Mouse (Mus musculus): ENCODE results near the gene Casc3. TPM values are rescaled to one million over a fixed set of nuclear protein-coding genes. Genes with fewer than 3 reads are reported as not detected.

Casc3 gene
- polyA plus RNA-seq, 1 experiment = 22.1 TPM

- H3ac ChIP-seq (ENCODE audit: control insufficient read depth, insufficient read length) = no peak overlapping the region
- H3K27me3 ChIP-seq (ENCODE audit: control insufficient read depth, insufficient read depth, insufficient read length) = no peaks in the 10 kb centered on the region
- no peak for TF ChIP-seq TCF3 (IDR thresholded peaks at IDR 0.05; ENCODE audit: insufficient read length, low read depth)
- no peak for TF ChIP-seq MAX (IDR thresholded peaks at IDR 0.05; ENCODE audit: low read depth)
- TF ChIP-seq POLR2A (IDR thresholded peaks at IDR 0.05; ENCODE audit: insufficient read length, low read depth) = peak; percentile 32
- no peak for TF ChIP-seq E2F4 (IDR thresholded peaks at IDR 0.05; ENCODE audit: insufficient read depth)
- TF ChIP-seq CEBPB (IDR thresholded peaks at IDR 0.05; ENCODE audit: insufficient read depth, poor library complexity, severe bottlenecking) = no peak
- no peak for TF ChIP-seq MYOD1 (IDR thresholded peaks at IDR 0.05; ENCODE audit: control insufficient read depth in 1 of 3, insufficient read length in 2 of 3, low read depth in 2 of 3)
- TF ChIP-seq TCF12 (IDR thresholded peaks at IDR 0.05; ENCODE audit: insufficient read depth, poor library complexity, severe bottlenecking) = no peak
- TF ChIP-seq REST (IDR thresholded peaks at IDR 0.05; ENCODE audit: insufficient read depth, insufficient read length) = no peak
- no peak for TF ChIP-seq USF1 (IDR thresholded peaks at IDR 0.05; ENCODE audit: low read depth)
- no peak for TF ChIP-seq MYOG (IDR thresholded peaks at IDR 0.05; ENCODE audit: control insufficient read depth in 1 of 3, insufficient read depth in 1 of 3, insufficient read length in 2 of 3, low read depth in 2 of 3)
- peak; percentile 75 for TF ChIP-seq POLR2AphosphoS2 (IDR thresholded peaks at IDR 0.05; ENCODE audit: insufficient read length, low read depth)
- no peak for TF ChIP-seq SRF (IDR thresholded peaks at IDR 0.05; ENCODE audit: control insufficient read depth, insufficient read length, low read depth)
- H3K36me3 ChIP-seq (ENCODE audit: control insufficient read depth, insufficient read depth) = peaks cover 30% of the 10 kb centered on the region
- peaks cover 18% of the 10 kb centered on the region for H3K79me2 ChIP-seq (ENCODE audit: control insufficient read depth, insufficient read depth)
- no peak overlapping the region for H3K4me3 ChIP-seq
- H3K4me2 ChIP-seq (ENCODE audit: low read depth) = no peak overlapping the region
These were observed 33.6 kb upstream of the Casc3 start for GRCm38 (mm10) chr11:98771131-98771530.

- no peaks in the 10 kb centered on the region for H3K27me3 ChIP-seq (ENCODE audit: control insufficient read depth, insufficient read depth, insufficient read length)
- H3ac ChIP-seq (ENCODE audit: control insufficient read depth, insufficient read length) = no peak overlapping the region
- H3K79me2 ChIP-seq (ENCODE audit: control insufficient read depth, insufficient read depth) = peaks cover 18% of the 10 kb centered on the region
- TF ChIP-seq TCF12 (IDR thresholded peaks at IDR 0.05; ENCODE audit: insufficient read depth, poor library complexity, severe bottlenecking) (no peak), E2F4 (IDR thresholded peaks at IDR 0.05; ENCODE audit: insufficient read depth) (no peak), MYOD1 (IDR thresholded peaks at IDR 0.05; ENCODE audit: control insufficient read depth in 1 of 3, insufficient read length in 2 of 3, low read depth in 2 of 3) (no peak), MYOG (IDR thresholded peaks at IDR 0.05; ENCODE audit: control insufficient read depth in 1 of 3, insufficient read depth in 1 of 3, insufficient read length in 2 of 3, low read depth in 2 of 3) (no peak), POLR2A (IDR thresholded peaks at IDR 0.05; ENCODE audit: insufficient read length, low read depth) (no peak), CEBPB (IDR thresholded peaks at IDR 0.05; ENCODE audit: insufficient read depth, poor library complexity, severe bottlenecking) (no peak), POLR2AphosphoS2 (IDR thresholded peaks at IDR 0.05; ENCODE audit: insufficient read length, low read depth) (peak; percentile 72)
- H3K36me3 ChIP-seq (ENCODE audit: control insufficient read depth, insufficient read depth) = peaks cover 30% of the 10 kb centered on the region
- H3K4me2 ChIP-seq (ENCODE audit: low read depth) = peak overlapping the region; percentile 99
- peak overlapping the region; percentile 75 for H3K4me3 ChIP-seq
These were observed 32.7 kb upstream of the Casc3 start for GRCm38 (mm10) chr11:98771844-98772525.

- Histone ChIP-seq H3K79me2 (ENCODE audit: control insufficient read depth, insufficient read depth) (peaks cover 18% of the 10 kb centered on the region), H3K27me3 (ENCODE audit: control insufficient read depth, insufficient read depth, insufficient read length) (no peaks in the 10 kb centered on the region), H3K4me3 (peak overlapping the region; percentile 75), H3K4me2 (ENCODE audit: low read depth) (peak overlapping the region; percentile 99), H3ac (ENCODE audit: control insufficient read depth, insufficient read length) (no peak overlapping the region), H3K36me3 (ENCODE audit: control insufficient read depth, insufficient read depth) (peaks cover 30% of the 10 kb centered on the region)
- TF ChIP-seq TCF12 (IDR thresholded peaks at IDR 0.05; ENCODE audit: insufficient read depth, poor library complexity, severe bottlenecking) = peak; percentile 33
- peak; percentile 9 for TF ChIP-seq USF1 (IDR thresholded peaks at IDR 0.05; ENCODE audit: low read depth)
- peak in 2 of 3 experiments; percentile 69 to 81 for TF ChIP-seq MYOD1 (IDR thresholded peaks at IDR 0.05; ENCODE audit: control insufficient read depth in 1 of 3, insufficient read length in 2 of 3, low read depth in 2 of 3)
- TF ChIP-seq POLR2AphosphoS2 (IDR thresholded peaks at IDR 0.05; ENCODE audit: insufficient read length, low read depth) = peak; percentile 94
- TF ChIP-seq MYOG (IDR thresholded peaks at IDR 0.05; ENCODE audit: control insufficient read depth in 1 of 3, insufficient read depth in 1 of 3, insufficient read length in 2 of 3, low read depth in 2 of 3) = peak in 2 of 3 experiments; percentile 58 to 92
- TF ChIP-seq SRF (IDR thresholded peaks at IDR 0.05; ENCODE audit: control insufficient read depth, insufficient read length, low read depth) = no peak
- peak; percentile 65 for TF ChIP-seq POLR2A (IDR thresholded peaks at IDR 0.05; ENCODE audit: insufficient read length, low read depth)
- TF ChIP-seq MAX (IDR thresholded peaks at IDR 0.05; ENCODE audit: low read depth) = peak; percentile 89
- TF ChIP-seq CEBPB (IDR thresholded peaks at IDR 0.05; ENCODE audit: insufficient read depth, poor library complexity, severe bottlenecking) = no peak
- TF ChIP-seq TCF3 (IDR thresholded peaks at IDR 0.05; ENCODE audit: insufficient read length, low read depth) = no peak
- TF ChIP-seq REST (IDR thresholded peaks at IDR 0.05; ENCODE audit: insufficient read depth, insufficient read length) = no peak
These were observed 32.0 kb upstream of the Casc3 start for GRCm38 (mm10) chr11:98772667-98773171.

- TF ChIP-seq USF1 (IDR thresholded peaks at IDR 0.05; ENCODE audit: low read depth) (peak; percentile 60), MAX (IDR thresholded peaks at IDR 0.05; ENCODE audit: low read depth) (no peak), TCF12 (IDR thresholded peaks at IDR 0.05; ENCODE audit: insufficient read depth, poor library complexity, severe bottlenecking) (no peak), CEBPB (IDR thresholded peaks at IDR 0.05; ENCODE audit: insufficient read depth, poor library complexity, severe bottlenecking) (0 out of 2 replicates have a peak, but pooled peaks have one; percentile 27), POLR2AphosphoS2 (IDR thresholded peaks at IDR 0.05; ENCODE audit: insufficient read length, low read depth) (peak; percentile 91), POLR2A (IDR thresholded peaks at IDR 0.05; ENCODE audit: insufficient read length, low read depth) (peak; percentile 61), TCF3 (IDR thresholded peaks at IDR 0.05; ENCODE audit: insufficient read length, low read depth) (no peak), SRF (IDR thresholded peaks at IDR 0.05; ENCODE audit: control insufficient read depth, insufficient read length, low read depth) (no peak), E2F4 (IDR thresholded peaks at IDR 0.05; ENCODE audit: insufficient read depth) (no peak), MYOG (IDR thresholded peaks at IDR 0.05; ENCODE audit: control insufficient read depth in 1 of 3, insufficient read depth in 1 of 3, insufficient read length in 2 of 3, low read depth in 2 of 3) (peak in 2 of 3 experiments; percentile 56 to 78), MYOD1 (IDR thresholded peaks at IDR 0.05; ENCODE audit: control insufficient read depth in 1 of 3, insufficient read length in 2 of 3, low read depth in 2 of 3) (peak in 2 of 3 experiments; percentile 36 to 71), REST (IDR thresholded peaks at IDR 0.05; ENCODE audit: insufficient read depth, insufficient read length) (no peak)
- peaks cover 26% of the 10 kb centered on the region for H3K36me3 ChIP-seq (ENCODE audit: control insufficient read depth, insufficient read depth)
- peak overlapping the region; percentile 75 for H3K4me3 ChIP-seq
- no peaks in the 10 kb centered on the region for H3K27me3 ChIP-seq (ENCODE audit: control insufficient read depth, insufficient read depth, insufficient read length)
- peak overlapping the region; percentile 99 for H3K4me2 ChIP-seq (ENCODE audit: low read depth)
- peaks cover 18% of the 10 kb centered on the region for H3K79me2 ChIP-seq (ENCODE audit: control insufficient read depth, insufficient read depth)
- no peak overlapping the region for H3ac ChIP-seq (ENCODE audit: control insufficient read depth, insufficient read length)
These were observed 30.9 kb upstream of the Casc3 start for GRCm38 (mm10) chr11:98773635-98774295.
